Mouse (Mus musculus): ENCODE measurements around the gene Gm21778. TPM values are rescaled to one million over a fixed set of nuclear protein-coding genes. Genes with fewer than 3 reads are reported as not detected.
"Not testable (repeated sequence)": the region's sequence is repeated elsewhere in the genome, so short reads cannot be mapped to it uniquely, and the experiment has no call there.

Gene Gm21778
- polyA plus RNA-seq (2015; fragmentation: Nextera tagmentation; extraction: Ambion mirVana): not detected in 2 replicates

DNA sequence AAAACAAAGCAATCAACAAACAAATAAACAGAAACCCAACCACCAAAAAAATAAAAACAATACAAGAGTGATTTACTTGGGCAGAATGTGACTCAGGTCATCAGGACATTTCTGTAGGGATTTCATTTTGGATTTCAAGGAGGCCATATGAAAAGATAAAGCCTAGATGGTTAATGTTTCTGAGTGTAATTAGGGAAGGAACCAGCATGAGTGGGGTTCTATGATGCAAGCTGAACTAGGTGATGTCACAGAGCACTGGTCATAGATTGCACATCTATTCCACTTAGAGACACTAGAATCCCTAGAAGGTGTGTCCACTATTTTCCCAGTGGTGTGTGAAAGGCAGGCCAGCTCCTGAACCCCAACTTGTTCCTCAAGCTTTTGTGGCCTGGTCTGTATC is at the start of gene Gm21778:
TSS of gene Gm21778 (plus strand) at position 301 of the 400 bp plus-strand sequence.
- H3K4me1 ChIP-seq (replicated peaks; ENCODE audit: control insufficient read depth, insufficient read depth, low read length); H3K4me2 ChIP-seq (ENCODE audit: low read length); H3K9me3 ChIP-seq (ENCODE audit: control insufficient read depth, low read length); H3K9ac ChIP-seq (replicated peaks; ENCODE audit: low read depth, low read length); H3K4me3 ChIP-seq (replicated peaks; ENCODE audit: low read length); H3K36me3 ChIP-seq (ENCODE audit: control insufficient read depth, insufficient read depth); H3K27ac ChIP-seq (ENCODE audit: low read length); ATAC-seq; H3K27me3 ChIP-seq (replicated peaks; ENCODE audit: control insufficient read depth, insufficient read depth, low read length): not testable (repeated sequence)

Other genes with a start within 250 kb of the Gm21778 start
- not detected in 2 replicates for gene Gm20914, start 216.5 kb upstream of the Gm21778 start, polyA plus RNA-seq (2015; fragmentation: Nextera tagmentation; extraction: Ambion mirVana)
- gene Gm28171, start 149.1 kb upstream of the Gm21778 start, polyA plus RNA-seq (2015; fragmentation: Nextera tagmentation; extraction: Ambion mirVana): not detected in 2 replicates